Mouse (Mus musculus): ENCODE measurements at regions not wholly inside any gene's neighbourhood (a gene's known extent, or its start where the extent isn't known, plus 50 kb on each side); places are given as distances from the start of the nearest gene placed in this dataset.

GRCm38 (mm10) chr4:40031361-40031760 is 111.5 kb upstream of the Aco1 start:
- TF ChIP-seq CTCF (conservative IDR thresholded peaks at IDR 0.05 in 1 of 2, IDR thresholded peaks at IDR 0.05 in 1 of 2; ENCODE audit: low read depth in 2 of 2, low read length in 2 of 2) (no peak), ELF1 (IDR thresholded peaks at IDR 0.05; ENCODE audit: low read depth, low read length) (no peak), PAX5 (IDR thresholded peaks at IDR 0.05; ENCODE audit: low read length) (no peak), USF1 (IDR thresholded peaks at IDR 0.05; ENCODE audit: low read depth, low read length) (no peak), TBP (conservative IDR thresholded peaks at IDR 0.05; ENCODE audit: low read depth, low read length) (no peak)
